Mouse (Mus musculus) liver, embryonic 11.5 days (tissue): ENCODE results near the gene Rtl5. TPM values are rescaled to one million over a fixed set of nuclear protein-coding genes. Genes with fewer than 3 reads are reported as not detected.

ENCODE experiments used
- ATAC-seq: fragments of 200-750 bp; cut with Nextera tagmentation; replicated peaks from 2 replicates; pipeline ENCODE4 v1.8.0; 2017; ENCODE audit warnings: moderate number of reproducible peaks, mild to moderate bottlenecking, moderate TSS enrichment, moderate library complexity; ENCODE audit not compliant: low FRiP score
- DNase-seq: peaks from one replicate; pipeline ENCODE4 v3.0.0-alpha.2; 2017; ENCODE audit warnings: low spot score
- H3K27ac ChIP-seq: fragments of 300-500 bp; sonication (generic); 2 replicates; pipeline ENCODE4 v1.5.1; 2014; ENCODE audit warnings: mild to moderate bottlenecking, low read depth, low read length, control low read depth
- H3K27me3 ChIP-seq: fragments of 300-500 bp; sonication (generic); replicated peaks from 2 replicates; pipeline ENCODE4 v1.6.1; 2014; ENCODE audit warnings: low read length, mixed read lengths; ENCODE audit not compliant: control insufficient read depth, insufficient read depth
- H3K36me3 ChIP-seq: fragments of 300-500 bp; sonication (generic); 2 replicates; pipeline ENCODE4 v1.6.1; 2014; ENCODE audit warnings: mild to moderate bottlenecking, low read length, moderate library complexity, mixed read lengths; ENCODE audit not compliant: control insufficient read depth, insufficient read depth
- H3K4me1 ChIP-seq: fragments of 300-500 bp; sonication (generic); replicated peaks from 2 replicates; pipeline ENCODE4 v1.6.1; 2014; ENCODE audit warnings: low read length, mixed read lengths; ENCODE audit not compliant: control insufficient read depth, insufficient read depth
- H3K4me2 ChIP-seq: fragments of 300-500 bp; sonication (generic); 2 replicates; pipeline ENCODE4 v1.6.1; 2014; ENCODE audit warnings: mild to moderate bottlenecking, control low read depth, moderate library complexity
- H3K4me3 ChIP-seq: fragments of 300-500 bp; sonication (generic); 2 replicates; pipeline ENCODE4 v1.5.1; 2014; ENCODE audit warnings: low read depth, low read length, control low read depth
- H3K9ac ChIP-seq: fragments of 300-500 bp; sonication (generic); 2 replicates; pipeline ENCODE4 v1.6.1; 2014; ENCODE audit warnings: low read depth, low read length, control low read depth
- H3K9me3 ChIP-seq: fragments of 300-500 bp; sonication (generic); 2 replicates; pipeline ENCODE4 v1.6.1; 2016; ENCODE audit warnings: low read length, inconsistent platforms, mixed read lengths; ENCODE audit not compliant: control insufficient read depth
- WGBS: fragments of 180-500 bp; shearing (Covaris S2); extraction: QIAGEN DNeasy Blood & Tissue Kit; methylation state at CpG from one replicate; pipeline ENCODE4 v1.1.7; 2014; 5-methylcytosine and 5-hydroxymethylcytosine counted together
- polyA plus RNA-seq: library from polyadenylated mRNA; unstranded; fragments of >200 nt; fragmentation: Nextera tagmentation; extraction: Ambion mirVana; gene quantifications from 2 replicates; pipeline ENCODE4 v1.2.1, GENCODE M21; 2014

The Rtl5 gene
- polyA plus RNA-seq, 1 experiment from 2014 or later = 0.34 TPM

DNA sequence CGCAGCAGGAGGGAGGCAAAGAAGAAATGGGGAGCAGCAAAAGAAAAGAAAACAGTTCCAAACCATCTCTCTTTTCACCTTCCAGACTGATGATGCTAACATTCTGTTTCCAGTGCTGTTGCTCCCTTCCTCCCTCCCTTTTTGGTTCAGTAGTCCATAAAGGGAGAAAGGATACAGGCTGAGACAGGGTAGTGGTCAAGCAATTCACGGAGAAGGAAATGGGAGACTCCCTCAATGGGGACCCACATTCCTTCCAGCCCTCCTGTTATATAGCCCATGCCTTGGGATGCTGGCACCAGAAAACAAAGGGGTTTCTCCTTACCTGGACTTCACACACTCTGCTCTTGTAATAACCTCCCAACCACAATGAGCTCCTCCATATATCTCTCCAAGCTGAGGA, 413 bp upstream of the Rtl5 start:
- H3K36me3 ChIP-seq = no peaks in the 10 kb centered on the region
- H3K4me1 ChIP-seq = no peaks in the 10 kb centered on the region
- no peaks in the 10 kb centered on the region for H3K9me3 ChIP-seq
- H3K4me2 ChIP-seq = peak overlapping the region; percentile 71
- DNase-seq (no peak), ATAC-seq (no peak)
- no peak overlapping the region for H3K27ac ChIP-seq
- 42% methylated on average over 2 of the region's 2 CpGs for WGBS
- no peak overlapping the region for H3K9ac ChIP-seq
- H3K4me3 ChIP-seq = peak overlapping the region; percentile 49
- H3K27me3 ChIP-seq = peaks cover 38% of the 10 kb centered on the region

DNA sequence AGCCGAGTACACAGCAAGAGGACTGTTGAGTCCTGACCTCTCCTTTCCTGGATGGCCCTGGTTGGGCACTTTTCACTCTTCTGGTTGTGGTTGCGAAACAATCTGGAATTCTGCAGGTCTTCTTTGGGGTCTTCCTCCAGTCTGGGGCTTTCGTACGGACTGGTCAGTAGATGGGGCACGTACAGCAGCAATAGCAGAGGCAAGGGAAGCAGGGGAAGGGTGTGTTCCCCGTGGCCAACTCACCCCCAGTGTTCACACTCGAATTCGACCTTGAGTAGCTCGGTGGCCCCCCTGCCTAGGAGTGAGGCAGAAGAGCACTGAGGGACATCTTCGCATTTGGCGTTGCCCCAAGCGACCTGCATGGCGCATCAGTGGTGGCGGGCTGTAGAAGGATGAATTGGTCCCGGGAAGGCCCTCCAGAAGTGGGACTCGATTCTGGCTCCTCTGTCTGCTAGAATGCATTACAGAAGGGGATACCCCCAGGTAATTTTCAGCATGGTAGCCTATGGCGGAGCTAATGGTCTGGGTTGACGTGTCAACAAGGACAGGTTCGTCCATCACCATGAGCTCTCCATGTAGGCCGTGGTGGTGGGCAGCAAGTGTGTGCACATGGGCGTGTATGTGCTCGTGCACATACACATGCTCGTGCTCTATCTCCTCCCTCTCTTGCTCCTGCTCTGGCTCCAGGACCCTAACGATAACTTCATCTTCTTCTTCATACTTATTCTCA, 2.1 kb downstream of the Rtl5 start:
- Histone ChIP-seq H3K4me3 (no peak overlapping the region), H3K9me3 (no peaks in the 10 kb centered on the region), H3K36me3 (no peaks in the 10 kb centered on the region), H3K27me3 (peaks cover 31% of the 10 kb centered on the region), H3K4me1 (no peaks in the 10 kb centered on the region), H3K9ac (no peak overlapping the region), H3K27ac (no peak overlapping the region), H3K4me2 (no peak overlapping the region)
- WGBS = 89% methylated on average over 24 of the region's 24 CpGs
- DNase-seq = no peak
- ATAC-seq = no peak

DNA sequence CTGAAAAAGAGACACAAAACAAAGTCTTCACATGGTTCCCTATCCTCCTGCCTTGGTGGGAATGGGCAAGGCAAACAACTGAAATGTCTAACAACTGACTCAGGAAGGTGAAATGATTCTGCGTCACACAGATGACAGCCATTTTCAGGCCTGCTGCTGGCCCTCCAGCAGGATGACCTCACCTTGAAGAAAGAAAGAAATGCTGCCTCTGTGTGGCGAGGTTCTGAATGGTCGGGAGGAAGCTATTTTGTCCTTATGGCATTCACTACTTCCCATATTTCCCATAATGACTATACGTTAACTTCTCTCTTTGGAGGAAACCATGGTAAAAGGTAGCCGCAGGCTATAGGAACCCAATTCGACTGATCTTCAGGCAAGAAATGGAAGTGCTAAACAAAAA, 4.0 kb downstream of the Rtl5 start:
- Histone ChIP-seq H3K4me3 (no peak overlapping the region), H3K9ac (no peak overlapping the region), H3K27ac (no peak overlapping the region), H3K4me1 (no peaks in the 10 kb centered on the region), H3K4me2 (no peak overlapping the region), H3K27me3 (peaks cover 25% of the 10 kb centered on the region), H3K9me3 (no peaks in the 10 kb centered on the region), H3K36me3 (no peaks in the 10 kb centered on the region)
- 73% methylated on average over 6 of the region's 6 CpGs for WGBS
- no peak for DNase-seq
- no peak for ATAC-seq

DNA sequence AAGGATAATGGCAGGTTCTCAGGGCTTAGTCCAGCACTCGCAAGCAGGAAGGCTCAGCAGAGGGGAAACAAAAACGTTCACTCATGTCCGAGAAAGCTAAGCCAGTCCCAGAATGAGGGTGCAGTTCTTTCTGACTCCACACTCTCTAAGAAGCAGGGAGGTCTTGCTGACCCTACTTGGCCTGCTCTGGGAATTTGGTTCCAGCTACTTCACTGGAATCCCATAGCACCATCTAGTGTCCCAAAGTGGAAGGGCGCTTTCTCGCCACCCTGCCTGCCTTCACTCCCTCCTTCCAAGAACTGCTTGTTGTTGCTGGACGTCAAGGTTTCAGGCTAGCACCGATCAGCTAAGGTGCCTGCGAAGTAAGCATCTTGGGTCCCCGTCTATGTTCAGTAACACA, 5.0 kb downstream of the Rtl5 start:
- WGBS = 20% methylated on average over 9 of the region's 9 CpGs
- ATAC-seq = no peak

DNA sequence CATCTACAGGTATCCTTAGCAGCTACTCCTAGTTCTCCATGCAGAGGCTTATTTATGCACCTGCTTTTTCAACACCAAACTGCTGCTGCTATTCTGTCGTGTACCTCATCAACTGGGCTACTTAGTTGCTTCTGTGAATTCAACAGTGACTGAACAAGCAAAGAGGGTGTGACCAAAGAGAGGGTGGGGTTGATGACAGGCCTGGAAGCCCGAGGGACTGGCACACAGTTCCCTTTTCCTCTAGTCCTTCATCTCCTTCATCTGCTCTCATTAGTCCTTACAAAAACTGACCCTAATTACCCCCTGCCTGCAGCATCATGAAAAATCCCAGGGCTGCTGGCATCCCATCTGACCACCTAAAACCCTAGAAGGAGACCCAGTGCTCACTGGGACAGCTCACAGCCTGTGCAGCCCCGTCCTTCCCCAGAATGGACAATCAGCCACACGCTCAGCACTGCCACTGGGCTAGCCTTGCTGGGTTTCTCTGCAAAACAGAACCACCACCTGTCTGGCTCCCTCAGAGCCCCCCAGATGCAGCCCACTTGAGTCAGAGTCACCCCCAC, 5.8 kb downstream of the Rtl5 start:
- no peak for DNase-seq

More for the DNA sequence above, 5.0 kb downstream of the Rtl5 start:
- H3K4me2 ChIP-seq = no peak overlapping the region
- no peaks in the 10 kb centered on the region for H3K36me3 ChIP-seq
- H3K4me3 ChIP-seq = no peak overlapping the region
- DNase-seq = peak; percentile 45
- H3K9ac ChIP-seq = no peak overlapping the region
- H3K4me1 ChIP-seq = no peaks in the 10 kb centered on the region
- peaks cover 22% of the 10 kb centered on the region for H3K27me3 ChIP-seq
- no peak overlapping the region for H3K27ac ChIP-seq
- no peaks in the 10 kb centered on the region for H3K9me3 ChIP-seq

DNA sequence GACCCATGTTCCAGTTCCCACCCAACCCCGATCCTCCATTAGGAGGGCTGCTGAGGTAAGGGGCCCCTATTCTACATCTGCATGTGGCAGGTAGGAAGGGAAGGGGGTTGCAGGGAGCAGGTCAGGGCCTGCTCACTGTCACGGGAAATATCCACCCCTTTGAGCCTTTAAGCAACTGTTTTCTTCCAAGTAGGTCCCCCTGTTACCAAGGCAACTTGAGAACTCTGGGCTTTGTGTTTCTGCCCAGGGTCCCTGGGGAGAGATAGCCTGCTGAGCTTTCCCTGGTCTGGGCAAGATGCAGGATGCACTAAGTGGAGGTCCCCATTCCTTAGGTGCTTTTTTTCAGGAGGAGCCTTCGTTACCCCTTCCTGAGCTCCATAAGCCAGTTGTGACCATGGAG, 7.0 kb downstream of the Rtl5 start:
- Histone ChIP-seq H3K27me3 (peaks cover 4% of the 10 kb centered on the region), H3K4me2 (no peak overlapping the region), H3K9me3 (no peaks in the 10 kb centered on the region), H3K27ac (no peak overlapping the region), H3K36me3 (no peaks in the 10 kb centered on the region), H3K4me1 (no peaks in the 10 kb centered on the region), H3K4me3 (no peak overlapping the region), H3K9ac (no peak overlapping the region)
- DNase-seq (no peak), ATAC-seq (no peak)
- 66% methylated on average over 3 of the region's 3 CpGs for WGBS

More for the DNA sequence above, 5.8 kb downstream of the Rtl5 start:
- no peak for ATAC-seq
- peaks cover 14% of the 10 kb centered on the region for H3K27me3 ChIP-seq
- H3K36me3 ChIP-seq = no peaks in the 10 kb centered on the region
- 42% methylated on average over 4 of the region's 4 CpGs for WGBS
- H3K9me3 ChIP-seq = no peaks in the 10 kb centered on the region
- H3K4me3 ChIP-seq = no peak overlapping the region
- no peak overlapping the region for H3K27ac ChIP-seq
- no peaks in the 10 kb centered on the region for H3K4me1 ChIP-seq
- H3K4me2 ChIP-seq = no peak overlapping the region
- H3K9ac ChIP-seq = no peak overlapping the region

DNA sequence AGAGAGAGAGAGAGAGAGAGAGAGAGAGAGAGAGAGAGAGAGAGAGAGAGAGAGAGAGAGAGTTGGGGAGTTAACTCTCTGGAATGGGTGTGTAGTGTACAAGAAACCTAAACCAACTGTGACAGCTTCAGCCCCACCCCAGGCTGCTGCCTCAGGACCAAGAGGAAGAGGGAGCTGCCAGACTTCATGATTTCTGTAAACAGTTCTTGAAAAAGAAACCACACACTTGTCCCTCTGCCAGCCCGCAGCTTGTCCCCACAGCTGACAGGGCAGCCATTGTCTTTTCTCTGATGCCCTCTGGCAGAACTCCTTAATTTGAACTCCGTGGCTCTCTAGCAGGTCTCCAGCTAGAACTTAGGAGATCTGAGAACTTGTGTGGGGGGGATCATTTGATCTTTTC, 10.2 kb downstream of the Rtl5 start:
- Histone ChIP-seq H3K36me3 (no peaks in the 10 kb centered on the region), H3K27ac (no peak overlapping the region), H3K9ac (no peak overlapping the region), H3K27me3 (peaks cover 4% of the 10 kb centered on the region), H3K4me1 (no peaks in the 10 kb centered on the region), H3K4me2 (no peak overlapping the region), H3K4me3 (no peak overlapping the region), H3K9me3 (no peaks in the 10 kb centered on the region)
- ATAC-seq (no peak), DNase-seq (no peak)
- WGBS = 36% methylated on average over 2 of the region's 2 CpGs

DNA sequence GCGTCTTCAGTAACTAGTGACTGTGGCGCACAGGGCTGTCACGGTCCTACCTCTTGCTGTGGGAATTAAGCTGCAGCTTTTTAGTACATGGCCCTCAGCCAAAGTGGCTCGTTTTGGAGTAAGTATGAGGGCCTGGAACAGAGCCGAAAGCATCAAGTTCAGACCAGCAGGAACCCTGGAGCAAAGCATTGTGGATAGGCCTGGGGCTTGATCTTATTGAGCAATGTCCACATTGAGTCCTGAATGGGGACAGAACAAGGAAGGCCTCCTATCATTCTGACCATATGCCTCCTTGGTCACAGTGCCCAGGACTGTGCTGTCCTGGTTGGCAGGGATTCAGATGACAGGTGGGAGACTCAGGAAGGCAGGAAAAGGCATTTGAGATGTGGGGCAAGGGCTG, 10.9 kb downstream of the Rtl5 start:
- no peaks in the 10 kb centered on the region for H3K36me3 ChIP-seq
- no peak overlapping the region for H3K4me2 ChIP-seq
- 85% methylated on average over 5 of the region's 5 CpGs for WGBS
- no peak overlapping the region for H3K9ac ChIP-seq
- ATAC-seq (no peak), DNase-seq (no peak)
- peaks cover 4% of the 10 kb centered on the region for H3K27me3 ChIP-seq
- no peaks in the 10 kb centered on the region for H3K9me3 ChIP-seq
- H3K27ac ChIP-seq = no peak overlapping the region
- no peak overlapping the region for H3K4me3 ChIP-seq
- H3K4me1 ChIP-seq = no peaks in the 10 kb centered on the region

DNA sequence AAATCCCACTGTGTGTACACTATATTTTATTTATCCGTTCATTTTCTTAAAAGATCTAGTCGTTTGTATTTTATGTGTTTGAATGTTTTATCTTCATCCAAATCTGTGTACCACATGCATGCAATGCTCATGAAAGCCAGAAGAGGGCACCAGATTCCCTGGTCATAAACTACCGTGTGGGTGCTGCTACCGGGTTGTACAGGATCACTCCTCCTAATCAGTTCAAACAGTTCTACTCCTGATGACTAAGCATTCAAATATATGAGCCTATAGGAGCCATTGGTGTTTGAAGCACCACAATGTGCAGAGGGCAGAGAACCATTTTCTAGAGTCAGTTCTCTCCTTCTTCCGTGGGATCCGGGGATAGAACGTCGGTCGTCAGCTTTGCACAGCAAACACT, 11.7 kb downstream of the Rtl5 start:
- no peak for DNase-seq
- 0 out of 2 replicates have a peak, but pooled peaks have one; percentile 53 for ATAC-seq
- H3K27ac ChIP-seq = no peak overlapping the region
- 53% methylated on average over 9 of the region's 9 CpGs for WGBS
- H3K4me1 ChIP-seq = no peaks in the 10 kb centered on the region
- H3K4me3 ChIP-seq = no peak overlapping the region
- H3K27me3 ChIP-seq = no peaks in the 10 kb centered on the region; the same call in 1 of the 2 replicates
- H3K9ac ChIP-seq = no peak overlapping the region
- no peak overlapping the region for H3K4me2 ChIP-seq
- no peaks in the 10 kb centered on the region for H3K9me3 ChIP-seq
- H3K36me3 ChIP-seq = no peaks in the 10 kb centered on the region
